Comparison of ENCODE assay signal across 9 mouse cellular contexts in the genomic region with DNA sequence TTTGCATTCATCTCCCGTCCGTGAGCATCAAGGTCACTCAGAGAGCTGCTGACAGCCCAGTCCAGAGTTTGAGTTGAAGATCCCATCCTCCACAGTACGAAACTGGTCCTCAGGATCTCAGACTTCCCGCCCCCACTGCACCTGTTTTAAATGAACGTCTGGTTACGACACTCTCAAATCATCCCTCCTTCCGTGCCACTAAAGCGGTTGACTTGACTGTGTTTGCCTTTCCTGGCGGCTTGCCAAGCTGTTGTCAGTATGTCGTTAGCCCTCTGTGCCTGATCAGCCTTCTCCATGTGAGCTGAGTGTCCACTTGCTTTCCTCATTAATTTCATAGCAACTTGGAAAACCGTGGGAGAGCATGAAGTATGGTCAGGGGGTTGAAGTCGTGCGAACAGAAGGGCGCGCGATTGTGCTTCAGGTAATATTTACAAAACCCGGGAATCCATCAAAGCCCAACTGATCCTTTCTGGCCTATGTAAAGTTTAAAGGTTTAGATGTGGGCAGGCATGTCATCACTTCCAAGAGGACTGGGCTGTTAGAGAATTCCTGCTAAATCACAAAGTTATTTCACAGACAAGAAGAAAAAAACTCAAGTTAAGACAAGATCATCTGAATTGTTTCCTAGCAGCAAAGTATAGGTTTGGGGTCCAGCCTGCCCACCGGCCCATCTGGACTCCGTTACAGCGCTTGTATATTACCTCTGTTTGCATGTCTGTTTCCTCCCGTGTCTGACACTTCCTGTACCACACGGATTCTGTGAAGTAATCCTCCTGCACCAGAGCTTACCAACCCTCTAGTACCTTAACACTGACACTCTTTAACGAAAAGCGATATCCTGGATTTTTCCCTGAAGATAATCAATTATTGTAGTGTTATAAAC.
DNase-seq lines count a peak whose midpoint lies in the region; ATAC-seq and TF ChIP-seq lines count a peak whose summit lies in the region.
"Had no signal": no experiment of that assay in that cellular context is flagged by ENCODE, and none has a peak within 500 bp of the region (broad histone marks: within the 10 kb centered on the region; RNA-seq: fewer than 3 reads in every experiment).

No protein-coding gene starts in this region.

- DNase-seq in heart, adult 9 months (ENCODE audit: low spot score in 2 of 2): no peak
- DNase-seq in NIH3T3 (ENCODE audit: low read depth) (peak; percentile 14), liver (peak; percentile 40)
- DNase-seq in brain, embryonic 14.5 days (ENCODE audit: low read depth): peak; percentile 43
- no peak for DNase-seq in kidney, adult 18-20 months
- DNase-seq in kidney, postnatal 14 days: no peak
- DNase-seq in left cerebral cortex, postnatal 14 days (ENCODE audit: low spot score in 2 of 2): no peak

- peaks cover 17% of the 10 kb centered on the region for H3K4me1 ChIP-seq in heart, embryonic 15.5 days (replicated peaks)

- no peaks in the 10 kb centered on the region for H3K9me3 ChIP-seq in heart, embryonic 15.5 days (replicated peaks)

- H3K27ac ChIP-seq in heart, embryonic 15.5 days: 0 out of 2 replicates have a peak overlapping the region, but pooled peaks have one; percentile 13

- WGBS in heart, embryonic 15.5 days: 47% methylated on average over 24 of the region's 24 CpGs

- H3K4me3 ChIP-seq in heart, embryonic 15.5 days: no peak overlapping the region
- H3K4me3 ChIP-seq: myocyte had no signal

- H3K4me2 ChIP-seq in heart, embryonic 15.5 days: peak overlapping the region; percentile 37; the same call in 1 of the 2 replicates

- H3K9ac ChIP-seq in heart, embryonic 15.5 days: no peak overlapping the region

- H3K36me3 ChIP-seq in heart, embryonic 15.5 days: no peaks in the 10 kb centered on the region

- no peak for TF ChIP-seq CTCF in brain, embryonic 14.5 days (IDR thresholded peaks at IDR 0.05; ENCODE audit: borderline replicate concordance, extremely low read depth, insufficient read depth, insufficient read length)

- ATAC-seq in heart, embryonic 15.5 days (replicated peaks; ENCODE audit: insufficient number of reproducible peaks, insufficient read depth, low FRiP score, low read depth): no peak

- intact Hi-C loops in left cerebral cortex, postnatal 14 days (cut with DNase I): no loop called here

- no peaks in the 10 kb centered on the region for H3K27me3 ChIP-seq in heart, embryonic 15.5 days

- TF ChIP-seq POLR2A in brain, embryonic 14.5 days (IDR thresholded peaks at IDR 0.05; ENCODE audit: borderline replicate concordance, extremely low read depth, insufficient read depth, insufficient read length, poor library complexity, severe bottlenecking): no peak

Comparison
In these comparisons a context has a peak if more than half of its experiments do, and no peak if none do; other contexts are left out.
1. DNase-seq: peak in NIH3T3 (single experiment), brain, embryonic 14.5 days (single experiment) and liver (single experiment); none in heart, adult 9 months (0 of 2), kidney, adult 18-20 months (single experiment), kidney, postnatal 14 days (single experiment) and left cerebral cortex, postnatal 14 days (0 of 2).